Mouse (Mus musculus) midbrain, embryonic 10.5 days (tissue): ENCODE measurements around the gene Tmsb10. TPM values are rescaled to one million over a fixed set of nuclear protein-coding genes. Genes with fewer than 3 reads are reported as not detected.

Source experiments
- DNase-seq: peaks from one replicate; pipeline ENCODE4 v3.0.0-alpha.2; 2017; ENCODE audit warnings: low spot score
- H3K27ac ChIP-seq: fragments of 300-500 bp; sonication (generic); replicated peaks from 2 replicates; pipeline ENCODE4 v1.5.1; 2016; ENCODE audit warnings: mild to moderate bottlenecking
- H3K27me3 ChIP-seq: fragments of 300-500 bp; sonication (generic); 2 replicates; pipeline ENCODE4 v1.6.1; 2016; ENCODE audit warnings: low read depth, mild to moderate bottlenecking; ENCODE audit not compliant: poor library complexity, severe bottlenecking
- H3K36me3 ChIP-seq: fragments of 300-500 bp; sonication (generic); 2 replicates; pipeline ENCODE4 v1.6.1; 2016; ENCODE audit warnings: mild to moderate bottlenecking, moderate library complexity
- H3K4me1 ChIP-seq: fragments of 300-500 bp; sonication (generic); 2 replicates; pipeline ENCODE4 v1.6.1; 2016
- H3K4me3 ChIP-seq: fragments of 300-500 bp; sonication (generic); 2 replicates; pipeline ENCODE4 v1.5.1; 2016; ENCODE audit warnings: mild to moderate bottlenecking, moderate library complexity
- H3K9me3 ChIP-seq: fragments of 300-500 bp; sonication (generic); replicated peaks from 2 replicates; pipeline ENCODE4 v1.6.1; 2016; ENCODE audit warnings: mild to moderate bottlenecking
- WGBS: fragments of 180-500 bp; shearing (Covaris S2); methylation state at CpG from one replicate; pipeline ENCODE4 v1.1.7; 2016; 5-methylcytosine and 5-hydroxymethylcytosine counted together
- polyA plus RNA-seq: library from polyadenylated mRNA; unstranded; fragments of >200 nt; fragmentation: Nextera tagmentation; extraction: Ambion mirVana; gene quantifications from 2 replicates; pipeline ENCODE4 v1.2.1, GENCODE M21; 2016

The Tmsb10 gene
- polyA plus RNA-seq: 2,755 and 2,780 TPM in 2 replicates

GRCm38 (mm10) chr6:72958662-72959071, at the start of gene Tmsb10:
TSS of gene Tmsb10 (minus strand) at chr6:72958748.
- H3K9me3 ChIP-seq: no peaks in the 10 kb centered on the region

GRCm38 (mm10) chr6:73003601-73004000, 45.1 kb upstream of the Tmsb10 start:
- 85% methylated on average over 5 of the region's 5 CpGs for WGBS
- H3K27ac ChIP-seq: no peak overlapping the region
- DNase-seq: no peak
- H3K27me3 ChIP-seq: no peaks in the 10 kb centered on the region
- H3K9me3 ChIP-seq: no peaks in the 10 kb centered on the region
- no peaks in the 10 kb centered on the region for H3K4me1 ChIP-seq
- H3K4me3 ChIP-seq: no peak overlapping the region
- no peaks in the 10 kb centered on the region for H3K36me3 ChIP-seq

More at GRCm38 (mm10) chr6:72958662-72959071, at the start of gene Tmsb10:
- no peak for DNase-seq
- Histone ChIP-seq H3K4me1 (peaks cover 29% of the 10 kb centered on the region), H3K27me3 (peaks cover 18% of the 10 kb centered on the region), H3K27ac (peak within 1 kb of the TSS; percentile 98), H3K36me3 (no peaks in the 10 kb centered on the region), H3K4me3 (peak within 1 kb of the TSS; percentile 96)
- WGBS: 0% methylated on average over 19 of the region's 19 CpGs

GRCm38 (mm10) chr6:73002391-73002790, 43.8 kb upstream of the Tmsb10 start:
- WGBS: 37% methylated on average over 1 of the region's 1 CpGs
- H3K27me3 ChIP-seq: no peaks in the 10 kb centered on the region

GRCm38 (mm10) chr6:72998809-72999208, 40.3 kb upstream of the Tmsb10 start:
- WGBS: 86% methylated on average over 1 of the region's 1 CpGs
- Histone ChIP-seq H3K36me3 (no peaks in the 10 kb centered on the region), H3K27ac (no peak overlapping the region)

More at GRCm38 (mm10) chr6:73002391-73002790, 43.8 kb upstream of the Tmsb10 start:
- H3K4me1 ChIP-seq: no peaks in the 10 kb centered on the region
- H3K27ac ChIP-seq: no peak overlapping the region
- no peak overlapping the region for H3K4me3 ChIP-seq
- no peak for DNase-seq
- H3K36me3 ChIP-seq: no peaks in the 10 kb centered on the region
- H3K9me3 ChIP-seq: no peaks in the 10 kb centered on the region

GRCm38 (mm10) chr6:72993688-72994082, 35.1 kb upstream of the Tmsb10 start:
- Histone ChIP-seq H3K27me3 (no peaks in the 10 kb centered on the region), H3K27ac (no peak overlapping the region), H3K4me1 (peaks cover 7% of the 10 kb centered on the region), H3K9me3 (no peaks in the 10 kb centered on the region), H3K4me3 (no peak overlapping the region), H3K36me3 (no peaks in the 10 kb centered on the region)
- DNase-seq: no peak
- 85% methylated on average over 5 of the region's 5 CpGs for WGBS

More at GRCm38 (mm10) chr6:72998809-72999208, 40.3 kb upstream of the Tmsb10 start:
- H3K4me3 ChIP-seq: no peak overlapping the region
- DNase-seq: no peak
- H3K4me1 ChIP-seq: no peaks in the 10 kb centered on the region
- H3K9me3 ChIP-seq: no peaks in the 10 kb centered on the region
- no peaks in the 10 kb centered on the region for H3K27me3 ChIP-seq

GRCm38 (mm10) chr6:72993054-72993687, 34.6 kb upstream of the Tmsb10 start:
- no peaks in the 10 kb centered on the region for H3K36me3 ChIP-seq
- H3K4me3 ChIP-seq: no peak overlapping the region
- H3K4me1 ChIP-seq: peaks cover 9% of the 10 kb centered on the region
- WGBS: 78% methylated on average over 8 of the region's 8 CpGs
- H3K27me3 ChIP-seq: no peaks in the 10 kb centered on the region
- DNase-seq: no peak
- H3K9me3 ChIP-seq: no peaks in the 10 kb centered on the region
- no peak overlapping the region for H3K27ac ChIP-seq

- Histone ChIP-seq H3K27ac (no peak overlapping the region), H3K27me3 (no peaks in the 10 kb centered on the region), H3K36me3 (no peaks in the 10 kb centered on the region), H3K4me1 (peaks cover 9% of the 10 kb centered on the region), H3K9me3 (no peaks in the 10 kb centered on the region), H3K4me3 (no peak overlapping the region)
- no peak for DNase-seq
- WGBS: 90% methylated on average over 5 of the region's 5 CpGs
Observed at GRCm38 (mm10) chr6:72990206-72990605, 31.7 kb upstream of the Tmsb10 start.

- Histone ChIP-seq H3K9me3 (no peaks in the 10 kb centered on the region), H3K27me3 (no peaks in the 10 kb centered on the region), H3K4me3 (peak overlapping the region; percentile 7; the same call in 1 of the 2 replicates), H3K36me3 (no peaks in the 10 kb centered on the region), H3K4me1 (peaks cover 9% of the 10 kb centered on the region), H3K27ac (peak overlapping the region; percentile 76)
- DNase-seq: peak; percentile 52
- WGBS: 33% methylated on average over 7 of the region's 7 CpGs
Observed at GRCm38 (mm10) chr6:72989028-72989736, 30.6 kb upstream of the Tmsb10 start.

- no peak for DNase-seq
- no peaks in the 10 kb centered on the region for H3K9me3 ChIP-seq
- WGBS: 71% methylated on average over 4 of the region's 4 CpGs
- no peak overlapping the region for H3K4me3 ChIP-seq
- no peaks in the 10 kb centered on the region for H3K27me3 ChIP-seq
- H3K4me1 ChIP-seq: peaks cover 6% of the 10 kb centered on the region
- H3K36me3 ChIP-seq: no peaks in the 10 kb centered on the region
- no peak overlapping the region for H3K27ac ChIP-seq
Observed at GRCm38 (mm10) chr6:72982506-72982905, 24.0 kb upstream of the Tmsb10 start.

- Histone ChIP-seq H3K9me3 (no peaks in the 10 kb centered on the region), H3K4me3 (no peak overlapping the region), H3K36me3 (no peaks in the 10 kb centered on the region), H3K27me3 (no peaks in the 10 kb centered on the region), H3K27ac (no peak overlapping the region), H3K4me1 (peaks cover 6% of the 10 kb centered on the region)
- no peak for DNase-seq
- WGBS: 79% methylated on average over 6 of the region's 6 CpGs
Observed at GRCm38 (mm10) chr6:72981851-72982250, 23.3 kb upstream of the Tmsb10 start.

GRCm38 (mm10) chr6:72981124-72981651, 22.6 kb upstream of the Tmsb10 start:
- Histone ChIP-seq H3K27ac (0 out of 2 replicates have a peak overlapping the region, but pooled peaks have one; percentile 18), H3K36me3 (no peaks in the 10 kb centered on the region), H3K9me3 (no peaks in the 10 kb centered on the region), H3K4me1 (peaks cover 6% of the 10 kb centered on the region), H3K4me3 (no peak overlapping the region), H3K27me3 (no peaks in the 10 kb centered on the region)
- DNase-seq: peak; percentile 30
- WGBS: 49% methylated on average over 9 of the region's 9 CpGs

GRCm38 (mm10) chr6:72976866-72977265, 18.3 kb upstream of the Tmsb10 start:
- DNase-seq: no peak
- Histone ChIP-seq H3K4me1 (peaks cover 6% of the 10 kb centered on the region; the same call in 1 of the 2 replicates), H3K36me3 (no peaks in the 10 kb centered on the region), H3K27me3 (no peaks in the 10 kb centered on the region), H3K4me3 (no peak overlapping the region), H3K9me3 (no peaks in the 10 kb centered on the region), H3K27ac (no peak overlapping the region)
- WGBS: 85% methylated on average over 2 of the region's 2 CpGs

GRCm38 (mm10) chr6:72971074-72971473, 12.5 kb upstream of the Tmsb10 start:
- DNase-seq: no peak
- H3K4me3 ChIP-seq: no peak overlapping the region
- no peaks in the 10 kb centered on the region for H3K27me3 ChIP-seq
- H3K36me3 ChIP-seq: no peaks in the 10 kb centered on the region
- H3K4me1 ChIP-seq: no peaks in the 10 kb centered on the region; the same call in 1 of the 2 replicates
- H3K9me3 ChIP-seq: no peaks in the 10 kb centered on the region
- H3K27ac ChIP-seq: no peak overlapping the region
- 80% methylated on average over 3 of the region's 3 CpGs for WGBS
